Mouse (Mus musculus): ENCODE data around the gene Zkscan14. TPM values are rescaled to one million over a fixed set of nuclear protein-coding genes. Genes with fewer than 3 reads are reported as not detected.

The Zkscan14 gene
- 49.5 TPM for total RNA-seq (2023)

GRCm38 (mm10) chr5:145201321-145201991 is at the start of gene Zkscan14:
Gene Zkscan14 (minus strand): TSS chr5:145201868.

GRCm38 (mm10) chr5:145231367-145231871 is 29.8 kb upstream of the Zkscan14 start, which contains the start of gene Zfp655:
Gene Zfp655 (plus strand): TSS chr5:145231715.

GRCm38 (mm10) chr5:145203936-145204691 is 2.4 kb upstream of the Zkscan14 start, which contains the start of gene Zkscan5:
Gene Zkscan5 (plus strand): TSS chr5:145204562.

GRCm38 (mm10) chr5:145191962-145192361 is 9.7 kb downstream of the Zkscan14 start, which contains the start of gene Atp5j2:
Gene Atp5j2 (minus strand): TSS chr5:145192062.

GRCm38 (mm10) chr5:145166536-145167305 is 34.9 kb downstream of the Zkscan14 start, which contains the start of the genes Ptcd1 and Cpsf4:
Gene Ptcd1 (minus strand): TSS chr5:145167108.
Gene Cpsf4 (plus strand): TSS chr5:145167213.

Other genes with a start within 250 kb of the Zkscan14 start
- gene Smurf1, start 236.0 kb downstream of the Zkscan14 start, total RNA-seq (2023) = 69.1 TPM
- not detected for gene Gm4871, start 169.1 kb downstream of the Zkscan14 start, total RNA-seq (2023)
- not detected for gene 1700018F24Rik, start 158.9 kb downstream of the Zkscan14 start, total RNA-seq (2023)
- 92.6 TPM for gene Arpc1a, start 118.0 kb downstream of the Zkscan14 start, total RNA-seq (2023)
- gene Kpna7, start 117.8 kb downstream of the Zkscan14 start, total RNA-seq (2023) = not detected
- 379 TPM for gene Arpc1b, start 87.7 kb downstream of the Zkscan14 start, total RNA-seq (2023)
- gene Pdap1, start 61.6 kb downstream of the Zkscan14 start, total RNA-seq (2023) = 43.2 TPM
- gene Bud31, start 61.5 kb downstream of the Zkscan14 start, total RNA-seq (2023) = 224 TPM
- 22.3 TPM for gene Ptcd1, start 34.8 kb downstream of the Zkscan14 start, total RNA-seq (2023)
- 41.4 TPM for gene Cpsf4, start 34.7 kb downstream of the Zkscan14 start, total RNA-seq (2023)
- gene Atp5j2, start 9.8 kb downstream of the Zkscan14 start, total RNA-seq (2023) = 148 TPM
- gene Zkscan5, start 2.7 kb upstream of the Zkscan14 start, total RNA-seq (2023) = 10.5 TPM
- gene Zfp655, start 29.8 kb upstream of the Zkscan14 start, total RNA-seq (2023) = 68.9 TPM
- 36.8 TPM for gene Zscan25, start 78.6 kb upstream of the Zkscan14 start, total RNA-seq (2023)
- gene Cyp3a57, start 143.4 kb upstream of the Zkscan14 start, total RNA-seq (2023) = not detected

Data from CD4-positive naive resting alpha-beta T cell, adult 57 days (primary cell).